Mouse (Mus musculus) heart, postnatal 0 days (tissue): ENCODE measurements at regions not wholly inside any gene's neighbourhood (a gene's known extent, or its start where the extent isn't known, plus 50 kb on each side); places are given as distances from the start of the nearest gene placed in this dataset.

Source experiments
- CTCF ChIP-seq: IDR thresholded peaks from 2 replicates; pipeline ENCODE4 v1.5.1; 2016; ENCODE audit warnings: antibody characterized with exemption, control low read depth, low read depth
- EP300 ChIP-seq: IDR thresholded peaks from 2 replicates; pipeline ENCODE4 v1.6.1; 2016; ENCODE audit warnings: antibody characterized with exemption, low read depth

DNA sequence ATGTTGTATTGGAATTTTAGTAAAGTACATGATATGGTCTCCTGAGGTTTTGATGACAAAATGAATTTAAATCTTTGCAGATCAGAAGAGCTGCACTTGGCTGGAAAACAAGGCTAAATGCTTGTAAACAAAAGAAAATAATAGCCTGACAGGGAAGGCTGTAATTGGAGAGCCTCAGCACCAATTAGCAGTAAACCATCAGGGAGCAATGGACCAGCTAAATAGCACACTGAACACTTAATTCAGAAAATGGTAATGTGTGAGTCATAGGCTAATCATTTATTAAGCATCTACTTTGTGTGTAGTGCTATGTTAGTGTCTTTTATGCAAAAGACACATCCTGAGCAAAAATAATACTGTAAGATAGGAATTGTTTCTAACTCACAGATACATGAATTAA lies 152.0 kb upstream of the Tbx18 start:
- TF ChIP-seq CTCF, result no peak
- TF ChIP-seq EP300, result no peak
